Mouse (Mus musculus) embryo, embryonic 11 days (tissue): ENCODE results near the gene Ttll9.

ENCODE experiments used
- DNase-seq: peaks from one replicate; pipeline ENCODE4 v3.0.0-alpha.2; 2015

The Ttll9 gene

DNA sequence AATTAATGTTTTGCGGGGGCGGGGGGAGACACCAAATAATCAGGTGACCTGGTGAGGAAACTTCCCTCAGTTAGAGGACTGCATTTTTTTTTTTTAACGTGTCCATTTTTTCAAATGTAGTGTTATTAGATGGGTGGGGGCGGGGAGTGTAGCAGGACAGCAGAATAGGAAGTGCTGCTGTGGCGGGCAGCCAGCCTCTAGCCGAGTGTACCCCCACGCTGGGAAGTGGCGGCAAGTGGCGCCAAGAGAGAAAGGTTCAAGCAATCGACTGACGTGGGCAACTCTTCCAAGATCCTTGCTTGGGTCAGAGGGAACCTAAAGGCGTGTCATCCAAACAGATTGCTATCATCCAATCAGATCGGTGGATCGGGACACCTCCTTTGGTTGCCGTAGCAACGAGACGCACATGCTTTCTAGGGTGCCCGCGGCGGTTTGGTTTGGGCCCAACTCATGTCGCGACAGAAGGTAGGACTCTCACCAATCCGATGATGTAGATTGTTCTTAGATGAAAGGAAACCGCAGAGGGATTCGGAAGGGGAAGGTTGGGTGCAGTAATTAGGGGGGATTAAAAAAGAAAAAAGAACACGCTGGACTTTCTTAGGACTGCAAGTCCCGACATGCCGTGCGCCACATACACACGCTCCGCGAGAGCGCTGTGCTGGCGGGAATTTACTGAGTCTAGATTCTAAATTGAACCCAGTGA, at the start of gene Ttll9:
Ttll9 (plus strand) TSS at position 395 of the 703 bp plus-strand sequence.
- DNase-seq = peak; percentile 94

DNA sequence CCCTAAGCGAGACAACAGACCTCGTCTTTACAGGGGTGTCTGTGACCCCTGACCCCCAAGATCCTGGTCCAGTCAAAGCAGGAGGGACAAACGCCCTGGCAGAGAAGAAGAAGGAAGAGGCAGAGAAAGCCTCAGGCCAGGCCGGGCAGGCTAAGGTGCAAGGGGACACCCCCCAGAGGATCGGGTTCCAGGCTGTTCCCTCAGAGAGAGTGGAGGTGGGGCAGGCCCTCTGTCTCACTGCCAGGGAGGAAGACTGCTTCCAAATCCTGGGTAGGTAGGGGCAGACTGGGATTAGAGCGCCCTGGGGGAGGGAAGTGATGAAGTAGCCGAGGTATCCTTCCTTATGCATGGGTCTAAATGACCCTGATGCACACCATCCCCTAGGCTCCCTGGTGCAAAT, 48.8 kb upstream of the Ttll9 start:
- no peak for DNase-seq

DNA sequence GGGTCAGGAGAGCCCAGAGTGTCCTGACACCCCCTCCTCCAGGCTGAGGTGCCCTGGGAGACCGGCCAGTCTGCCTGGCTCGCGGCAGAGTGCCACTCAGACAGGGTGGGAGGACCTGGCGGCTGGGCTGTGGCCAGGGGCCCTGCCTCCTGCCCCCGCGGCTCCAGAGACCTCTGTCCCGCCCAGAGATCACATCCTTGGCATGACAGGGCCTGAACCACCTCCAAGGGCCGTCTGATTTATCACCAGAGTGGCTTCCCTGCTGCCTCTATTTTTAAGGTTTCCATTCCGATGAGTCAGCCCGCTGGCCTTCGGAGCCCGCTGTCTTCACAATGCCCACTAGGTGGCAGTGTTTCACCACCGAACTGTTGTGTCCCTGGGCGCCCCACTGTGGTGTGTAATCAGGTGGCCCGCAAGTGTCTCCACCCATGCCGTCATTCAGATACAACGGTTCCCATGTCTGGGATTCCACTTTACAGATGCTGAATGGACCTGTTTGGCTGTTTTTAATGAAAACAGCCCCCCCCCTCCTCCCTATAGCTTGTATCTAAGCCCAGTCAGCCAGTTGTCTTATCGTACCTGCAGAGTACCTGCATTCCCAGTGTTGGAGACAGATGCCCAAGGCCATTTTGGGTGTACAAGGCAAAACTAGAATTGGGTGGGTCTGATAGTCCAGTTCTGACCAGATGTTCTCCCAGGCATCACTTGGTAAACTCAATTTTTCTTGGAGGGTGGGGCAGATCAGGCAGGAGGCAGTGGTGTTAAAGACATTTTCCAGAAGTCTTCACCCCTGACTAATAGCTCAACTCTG, 47.8 kb upstream of the Ttll9 start:
- peak; percentile 92 for DNase-seq

DNA sequence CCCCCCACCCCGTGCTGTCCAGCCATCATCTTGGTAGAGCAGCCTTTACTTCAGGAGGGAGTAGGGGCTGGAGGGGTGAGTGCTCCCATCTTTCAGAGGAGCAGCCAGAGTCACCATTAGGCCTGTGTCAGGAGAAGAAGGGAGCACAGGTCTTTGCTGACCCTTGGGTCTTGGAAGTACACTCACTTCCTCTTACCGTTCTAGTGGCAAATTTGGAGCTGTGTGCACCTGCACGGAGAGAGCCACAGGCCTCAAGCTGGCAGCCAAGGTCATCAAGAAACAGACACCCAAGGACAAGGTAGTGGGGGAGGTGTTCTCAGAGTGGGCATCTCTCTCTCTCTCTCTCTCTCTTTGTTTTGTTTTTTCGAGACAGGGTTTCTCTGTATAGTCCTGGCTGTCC, 46.8 kb upstream of the Ttll9 start:
- no peak for DNase-seq

GRCm38 (mm10) chr2:152916111-152916510, 46.2 kb upstream of the Ttll9 start:
- DNase-seq = no peak

DNA sequence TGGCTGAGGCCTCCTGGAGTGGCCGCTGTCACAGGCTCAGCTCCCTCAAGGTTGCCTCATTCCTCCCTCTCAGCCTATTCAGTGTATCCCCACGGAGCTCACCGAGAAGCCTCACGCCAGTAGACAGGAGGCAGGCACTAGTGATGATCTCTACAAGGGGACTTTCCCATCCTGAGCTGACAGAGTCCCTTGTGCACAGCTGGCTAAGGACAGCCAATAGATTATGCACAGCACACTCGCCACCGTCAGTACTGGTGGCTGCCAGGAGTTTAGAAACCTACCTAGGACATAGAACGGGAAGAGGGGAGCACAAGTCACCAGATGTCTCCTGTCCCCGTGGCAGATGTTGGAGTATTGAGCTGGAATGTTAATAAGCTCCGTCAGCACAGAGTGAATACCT, 44.6 kb upstream of the Ttll9 start:
- no peak for DNase-seq

GRCm38 (mm10) chr2:152922376-152922775, 39.9 kb upstream of the Ttll9 start:
- peak; percentile 51 for DNase-seq

GRCm38 (mm10) chr2:152923621-152924020, 38.7 kb upstream of the Ttll9 start:
- DNase-seq = no peak

DNA sequence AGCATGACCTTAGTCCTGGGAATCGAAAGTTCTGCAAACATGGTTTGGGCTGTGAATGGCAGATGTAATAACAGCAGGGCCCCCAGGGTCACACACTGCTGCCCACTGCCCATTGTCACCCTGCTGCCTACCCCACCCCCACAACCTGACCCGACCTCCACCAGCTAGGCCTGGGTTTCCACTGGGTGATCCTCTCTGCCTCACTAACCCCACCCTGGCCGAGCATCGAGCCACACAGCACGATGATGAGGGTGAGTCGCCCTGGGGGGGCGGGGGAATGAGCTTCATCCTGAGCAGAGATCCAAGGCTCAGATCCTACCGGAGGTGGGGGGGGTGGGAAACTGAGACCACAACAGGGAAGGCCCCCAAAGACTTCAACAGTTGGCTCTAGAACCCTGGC, 38.2 kb upstream of the Ttll9 start:
- DNase-seq = no peak

DNA sequence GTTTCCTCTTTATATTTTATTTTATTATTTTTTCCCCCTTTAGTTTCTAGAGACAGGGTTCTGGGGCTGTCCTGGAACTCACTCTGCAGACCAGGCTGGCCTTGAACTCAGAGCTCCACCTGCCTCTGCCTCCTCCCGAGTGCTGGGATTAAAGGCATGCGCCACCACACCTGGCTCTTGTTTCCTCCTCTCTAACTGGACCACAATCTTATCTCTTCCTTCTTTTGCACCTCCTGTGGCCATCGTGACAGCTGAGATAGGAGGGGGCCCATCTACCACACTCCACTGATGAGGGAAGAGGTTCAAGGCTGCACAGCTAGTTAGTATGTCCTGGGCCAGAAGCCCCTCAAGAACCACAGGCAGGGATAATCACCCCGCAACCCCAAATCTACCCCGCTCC, 37.7 kb upstream of the Ttll9 start:
- DNase-seq = no peak

GRCm38 (mm10) chr2:152925189-152925872, 37.0 kb upstream of the Ttll9 start:
- peak; percentile 84 for DNase-seq

DNA sequence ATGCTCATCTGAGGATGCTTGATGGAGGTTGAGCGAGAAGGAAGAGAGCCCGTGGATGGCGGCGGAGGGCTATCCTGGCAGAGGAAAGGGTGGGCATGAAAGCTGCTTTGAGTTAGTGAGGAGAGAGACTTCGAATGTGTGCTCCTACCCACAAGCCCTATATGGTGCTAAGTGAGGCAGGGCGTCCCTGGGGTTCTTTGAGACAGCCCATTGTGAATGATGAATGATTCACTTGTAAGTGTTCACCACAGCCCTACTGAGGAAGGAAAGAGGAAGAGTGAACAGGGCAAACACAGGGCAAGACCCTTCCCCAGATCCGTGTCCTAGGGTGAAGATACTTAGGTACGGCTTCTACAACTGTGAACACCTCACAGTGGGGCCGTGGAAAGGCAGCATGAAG, 35.4 kb upstream of the Ttll9 start:
- no peak for DNase-seq

DNA sequence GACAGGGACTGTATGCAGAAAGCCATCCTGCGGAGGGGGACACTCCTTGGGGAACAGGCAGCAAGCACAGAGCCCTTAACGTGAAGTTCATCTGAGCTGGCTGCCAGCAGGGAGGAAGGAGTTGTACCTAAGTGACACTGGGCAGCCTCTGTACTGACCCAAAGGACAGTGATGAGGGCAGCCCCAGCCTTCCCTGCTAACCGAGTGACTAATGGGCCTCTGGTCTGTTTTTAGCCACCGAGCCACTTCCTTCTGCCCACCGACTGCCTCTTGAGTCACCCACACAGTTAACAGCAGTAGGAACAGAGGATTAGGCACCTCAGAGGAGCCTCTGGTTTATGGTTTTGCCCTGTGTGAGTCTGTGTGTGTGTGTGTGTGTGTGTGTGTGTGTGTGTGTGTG, 34.9 kb upstream of the Ttll9 start:
- DNase-seq = no peak

- DNase-seq = no peak
Observed at GRCm38 (mm10) chr2:152928219-152928987, 33.9 kb upstream of the Ttll9 start.

DNA sequence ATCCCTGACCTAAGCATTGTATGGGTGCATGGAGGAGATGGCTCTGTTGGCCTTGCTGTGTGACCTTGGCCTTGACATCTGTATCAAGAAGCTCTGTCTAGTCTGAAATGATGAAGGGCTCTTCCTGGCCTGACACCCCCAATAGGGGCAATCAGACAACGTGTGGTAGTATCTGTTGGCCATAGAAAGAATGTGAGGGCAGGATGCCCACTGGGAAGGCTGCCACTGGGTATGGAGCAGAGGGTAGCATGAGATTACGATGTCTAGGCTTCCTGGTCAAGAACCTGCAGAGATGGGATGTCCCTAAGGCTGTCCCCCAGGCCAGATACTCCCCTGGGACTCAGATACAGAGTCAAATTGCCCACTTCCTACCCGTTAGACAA, 33.3 kb upstream of the Ttll9 start:
- DNase-seq = no peak

- DNase-seq = no peak
Observed at GRCm38 (mm10) chr2:152930276-152930675, 32.0 kb upstream of the Ttll9 start.

DNA sequence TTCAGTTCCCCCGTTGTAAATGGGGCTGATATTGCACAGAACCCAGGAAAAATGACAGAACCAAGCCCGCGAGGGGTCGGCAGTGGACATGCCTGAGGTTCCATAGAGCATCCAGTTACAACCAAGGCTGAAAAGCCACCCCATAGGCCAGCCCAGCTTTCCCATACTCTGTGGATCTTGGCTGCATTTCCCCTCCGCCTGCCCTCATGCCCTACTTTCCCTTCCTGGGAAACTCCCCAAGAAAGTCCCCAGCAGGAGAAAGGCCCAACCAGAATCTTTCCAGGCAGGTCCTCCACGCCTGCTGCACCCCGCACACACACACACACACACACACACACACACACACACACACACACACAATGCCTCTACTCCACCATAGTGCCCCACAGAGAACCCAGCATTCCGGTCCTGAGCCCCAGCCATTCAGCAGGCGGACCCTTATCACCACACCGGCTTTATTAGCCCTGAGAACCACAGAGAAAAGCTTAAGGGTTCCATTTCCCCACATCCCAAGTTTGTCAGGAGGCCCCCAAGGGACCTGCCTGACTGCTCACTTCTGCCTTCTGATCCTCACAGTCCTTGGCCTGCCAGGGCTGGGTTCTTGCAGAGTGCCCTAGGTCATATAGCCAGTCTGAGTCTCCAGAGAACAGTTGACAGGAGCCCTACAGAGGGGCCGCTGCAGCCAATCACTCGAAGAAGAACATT, 30.7 kb upstream of the Ttll9 start:
- DNase-seq = no peak

GRCm38 (mm10) chr2:152933048-152933447, 29.2 kb upstream of the Ttll9 start, which contains the start of gene Foxs1:
Gene Foxs1 (minus strand): TSS chr2:152933208.
- DNase-seq = no peak

GRCm38 (mm10) chr2:152933614-152934013, 28.7 kb upstream of the Ttll9 start:
- DNase-seq = peak; percentile 74

DNA sequence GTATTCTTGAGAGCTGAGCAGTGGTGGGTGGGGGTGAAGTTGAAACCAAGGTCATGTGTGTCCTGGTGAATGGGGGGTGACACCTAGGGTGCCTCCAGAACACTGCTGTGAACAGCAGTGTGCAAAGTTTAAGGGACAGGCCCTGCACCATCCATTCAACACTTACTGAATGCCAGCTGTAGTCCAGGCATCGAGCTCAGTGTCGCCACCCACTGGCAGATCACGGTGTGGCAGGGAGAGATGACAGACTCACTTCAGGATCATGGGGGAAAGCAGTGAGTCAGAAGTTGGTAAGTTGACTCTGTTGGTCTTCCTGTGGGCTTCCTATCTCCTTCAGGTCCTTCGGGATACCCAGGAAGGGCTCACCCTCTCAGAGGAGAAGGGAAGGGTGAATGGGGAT, 22.4 kb upstream of the Ttll9 start:
- DNase-seq = no peak

DNA sequence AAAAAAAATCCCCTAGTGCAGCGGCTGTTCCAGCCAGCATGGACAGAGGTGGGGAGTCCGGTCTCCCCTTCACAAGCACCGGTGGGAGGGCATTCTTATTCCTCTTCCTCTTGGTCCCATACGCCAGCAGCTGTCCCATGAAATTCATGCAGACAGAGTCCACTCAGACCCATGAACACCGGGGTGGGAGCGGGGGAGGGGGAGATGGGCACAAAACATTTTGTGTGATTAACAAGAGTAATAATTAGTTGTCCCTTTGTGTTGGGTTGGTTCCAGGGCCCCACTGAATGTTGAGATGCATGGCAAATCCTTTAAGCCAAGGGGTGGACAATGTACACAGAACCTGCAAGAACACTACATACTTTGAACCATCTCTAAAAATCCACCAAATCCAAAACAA, 21.2 kb upstream of the Ttll9 start:
- no peak for DNase-seq

DNA sequence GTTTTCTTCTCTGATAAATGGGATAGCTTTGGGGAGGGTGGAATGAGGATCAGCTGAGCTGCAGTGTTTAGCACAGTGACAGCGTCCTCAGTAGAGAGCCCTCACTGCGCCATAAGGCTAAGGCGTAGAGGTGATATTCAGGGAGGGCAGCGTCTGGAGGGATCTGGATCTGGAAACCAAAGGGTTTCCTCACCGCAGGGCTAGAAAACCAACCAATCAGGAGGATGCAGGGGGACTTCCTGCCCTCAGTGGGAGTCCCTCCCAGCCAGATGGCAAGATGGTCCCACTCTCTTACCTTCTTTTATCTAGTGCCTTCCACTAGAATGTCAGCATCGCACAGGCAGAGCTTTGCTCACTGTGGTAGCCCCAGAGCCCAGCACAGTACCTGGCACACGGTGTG, 20.5 kb upstream of the Ttll9 start:
- DNase-seq = no peak
